Mouse (Mus musculus): ENCODE data around the gene Mn1.

Gene Mn1

DNA sequence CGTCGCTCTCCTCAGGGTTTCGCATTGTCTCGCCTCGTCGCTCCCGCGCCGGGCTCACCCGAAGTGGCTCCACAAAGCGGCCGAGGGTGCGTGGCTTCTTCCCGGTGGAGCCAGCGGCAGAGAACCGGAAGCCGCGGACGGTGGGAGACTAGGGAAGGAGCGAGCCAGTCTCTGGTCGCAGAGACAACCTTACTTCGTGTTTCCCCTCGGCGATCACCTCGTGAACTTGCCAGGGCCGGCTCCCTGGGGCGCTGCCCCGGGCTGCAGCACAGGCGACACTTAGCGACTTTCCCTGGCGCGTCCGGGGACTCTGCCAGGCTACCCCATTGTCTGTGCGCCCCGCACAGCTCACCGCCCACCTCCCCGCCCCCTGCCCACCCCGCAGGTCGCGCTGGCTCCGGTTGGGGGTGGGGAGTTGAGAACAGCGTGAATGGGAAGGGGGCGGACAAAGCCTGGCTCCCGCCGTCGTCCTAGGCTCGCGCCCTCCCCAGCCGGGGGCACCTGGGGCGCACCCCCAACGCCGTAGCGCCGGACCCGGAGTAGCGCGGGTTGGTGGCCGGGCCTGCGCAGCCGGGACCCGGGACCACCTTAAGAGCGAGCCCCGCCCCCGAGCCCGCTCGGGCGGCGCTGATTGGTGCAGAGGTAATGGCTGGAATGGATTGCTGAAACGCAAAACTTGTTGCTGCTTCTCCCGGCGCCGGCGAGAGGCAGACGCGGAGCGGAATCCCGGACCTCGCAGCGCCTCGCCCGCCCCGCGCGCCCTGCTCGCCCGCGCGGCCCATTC lies at the start of gene Mn1:
Gene Mn1 (plus strand): TSS at position 772 of the 784 bp plus-strand sequence.
- no peak for DNase-seq (ENCODE audit: low read depth, low spot score)

- no peak for DNase-seq (ENCODE audit: low read depth, low spot score)
These were observed 49.1 kb upstream of the Mn1 start for GRCm38 (mm10) chr5:111367937-111368517.

DNA sequence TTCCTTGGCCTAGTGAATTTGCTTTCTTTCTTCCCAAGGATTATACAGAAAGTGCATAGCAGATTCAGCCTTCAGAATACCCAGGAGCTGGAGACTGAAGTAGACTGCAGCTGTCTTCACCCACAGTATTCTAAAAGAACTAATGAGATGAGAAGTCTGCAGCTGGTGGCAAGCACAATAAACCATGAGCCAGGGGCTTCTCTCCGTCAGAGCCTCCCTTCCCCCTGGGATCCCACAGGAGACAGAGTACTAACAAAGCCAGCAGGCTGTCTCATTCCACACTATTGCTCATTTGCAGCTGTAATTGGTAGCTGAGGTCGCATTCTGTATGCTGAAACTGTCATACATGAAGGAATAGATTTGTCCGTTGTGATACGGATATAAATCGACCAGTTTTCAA lies 48.6 kb upstream of the Mn1 start:
- no peak for DNase-seq (ENCODE audit: low read depth, low spot score)

- DNase-seq (ENCODE audit: low read depth, low spot score), result no peak
These were observed 41.5 kb upstream of the Mn1 start for GRCm38 (mm10) chr5:111375616-111376015.

- DNase-seq (ENCODE audit: low read depth, low spot score), result no peak
These were observed 40.7 kb upstream of the Mn1 start for GRCm38 (mm10) chr5:111376276-111377020.

DNA sequence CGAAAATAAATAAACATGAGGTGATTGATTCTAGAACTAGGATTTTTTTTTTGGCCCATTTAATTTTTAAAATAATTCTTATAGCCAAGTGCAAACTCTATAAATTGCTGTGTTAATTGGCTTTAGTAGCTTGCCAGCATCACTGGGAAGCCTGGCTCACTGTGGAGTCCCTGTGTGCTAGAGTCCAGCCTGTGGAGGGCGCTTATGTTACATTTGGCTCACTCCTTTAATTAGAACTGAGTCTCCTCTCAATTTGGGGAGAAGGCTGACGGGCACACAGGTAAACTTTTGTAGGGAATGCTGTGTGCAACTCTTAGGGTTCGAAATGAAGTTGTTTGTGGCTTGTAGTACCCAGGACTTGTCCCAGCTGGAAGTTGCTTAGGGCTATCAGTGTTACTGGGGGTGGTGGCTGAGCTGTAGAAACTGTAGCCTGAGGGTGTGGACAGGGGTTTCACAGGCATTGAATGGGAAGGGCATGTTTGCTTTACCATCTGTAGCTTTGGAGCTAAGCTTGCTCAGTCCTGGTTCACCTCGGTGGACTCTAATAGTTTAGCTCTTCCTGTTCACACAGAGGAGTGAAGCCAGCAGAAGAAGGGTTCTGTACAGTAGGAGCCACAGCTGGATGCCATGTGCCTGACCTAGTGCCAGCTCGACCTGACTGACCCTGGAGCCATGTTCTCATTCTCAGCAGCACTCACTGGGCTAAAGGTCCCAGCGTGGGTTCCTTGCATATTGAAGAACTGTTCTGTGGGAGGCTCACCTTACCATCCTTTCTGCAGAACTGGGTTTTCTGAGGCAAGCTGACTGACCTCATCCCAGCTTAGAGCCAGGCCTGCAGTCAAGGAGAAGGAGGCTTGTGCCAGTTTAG lies 38.8 kb upstream of the Mn1 start:
- no peak for DNase-seq (ENCODE audit: low read depth, low spot score)

DNA sequence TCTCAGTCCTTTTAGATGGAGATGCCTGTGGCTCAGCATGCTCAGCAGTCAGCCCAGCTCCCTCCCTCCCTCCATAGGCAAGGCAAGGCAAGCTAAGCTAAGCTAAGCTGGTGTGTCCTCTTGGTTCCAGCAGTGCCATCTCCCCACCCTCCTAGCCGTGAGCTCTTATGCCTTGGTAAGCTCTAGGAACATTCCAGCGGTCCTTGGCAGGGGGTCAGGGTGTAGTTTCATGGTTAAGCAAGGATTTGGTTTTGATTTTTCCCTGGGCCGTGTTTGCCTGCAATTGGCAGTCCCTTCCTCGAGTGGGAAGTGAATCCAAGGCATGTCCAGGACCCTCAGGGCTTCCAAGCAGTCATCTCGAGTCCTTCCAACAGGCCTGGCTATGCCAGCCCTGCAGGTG lies 33.8 kb upstream of the Mn1 start:
- DNase-seq (ENCODE audit: low read depth, low spot score), result no peak

DNA sequence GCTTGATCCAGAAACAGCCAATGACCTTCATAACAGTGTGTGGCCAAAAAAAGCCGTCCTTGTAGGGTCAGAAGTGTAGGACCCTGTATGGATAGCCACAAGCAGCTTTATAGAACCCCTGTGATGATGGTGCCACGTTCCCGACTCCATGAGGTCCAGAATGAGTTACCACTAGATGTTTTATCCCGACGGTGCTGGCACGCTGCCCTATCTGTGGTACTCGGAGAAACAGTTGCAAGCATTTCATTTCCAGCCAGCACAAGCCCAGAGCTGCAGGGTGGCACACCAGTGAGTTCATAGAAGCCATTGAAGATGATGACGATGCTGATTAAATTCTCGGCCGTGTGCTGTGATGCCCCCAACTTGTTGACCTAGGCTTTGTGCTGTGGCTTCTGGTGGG lies 26.3 kb upstream of the Mn1 start:
- DNase-seq (ENCODE audit: low read depth, low spot score), result no peak

DNA sequence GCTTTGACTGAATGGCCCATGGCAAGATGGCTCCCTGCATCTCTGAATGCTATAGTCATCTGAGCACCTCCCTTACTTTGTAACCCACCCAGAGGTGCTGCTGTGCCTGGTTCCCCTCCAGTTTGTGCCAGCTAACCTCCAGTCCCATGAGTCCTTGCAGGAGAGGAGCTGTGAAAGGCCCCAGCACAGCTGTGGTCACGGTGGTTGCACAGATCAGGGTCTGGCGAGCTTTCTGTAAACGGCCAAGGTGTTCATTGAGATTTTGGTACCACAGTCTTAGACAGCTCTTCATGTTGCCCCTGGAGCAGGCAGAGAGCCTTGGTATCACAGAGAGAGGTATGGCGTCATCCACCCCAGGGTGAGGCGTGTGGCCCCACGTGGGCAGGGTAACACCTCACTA lies 25.7 kb upstream of the Mn1 start:
- DNase-seq (ENCODE audit: low read depth, low spot score), result peak; percentile 85

- DNase-seq (ENCODE audit: low read depth, low spot score), result no peak
These were observed 23.6 kb upstream of the Mn1 start for GRCm38 (mm10) chr5:111393346-111394197.

DNA sequence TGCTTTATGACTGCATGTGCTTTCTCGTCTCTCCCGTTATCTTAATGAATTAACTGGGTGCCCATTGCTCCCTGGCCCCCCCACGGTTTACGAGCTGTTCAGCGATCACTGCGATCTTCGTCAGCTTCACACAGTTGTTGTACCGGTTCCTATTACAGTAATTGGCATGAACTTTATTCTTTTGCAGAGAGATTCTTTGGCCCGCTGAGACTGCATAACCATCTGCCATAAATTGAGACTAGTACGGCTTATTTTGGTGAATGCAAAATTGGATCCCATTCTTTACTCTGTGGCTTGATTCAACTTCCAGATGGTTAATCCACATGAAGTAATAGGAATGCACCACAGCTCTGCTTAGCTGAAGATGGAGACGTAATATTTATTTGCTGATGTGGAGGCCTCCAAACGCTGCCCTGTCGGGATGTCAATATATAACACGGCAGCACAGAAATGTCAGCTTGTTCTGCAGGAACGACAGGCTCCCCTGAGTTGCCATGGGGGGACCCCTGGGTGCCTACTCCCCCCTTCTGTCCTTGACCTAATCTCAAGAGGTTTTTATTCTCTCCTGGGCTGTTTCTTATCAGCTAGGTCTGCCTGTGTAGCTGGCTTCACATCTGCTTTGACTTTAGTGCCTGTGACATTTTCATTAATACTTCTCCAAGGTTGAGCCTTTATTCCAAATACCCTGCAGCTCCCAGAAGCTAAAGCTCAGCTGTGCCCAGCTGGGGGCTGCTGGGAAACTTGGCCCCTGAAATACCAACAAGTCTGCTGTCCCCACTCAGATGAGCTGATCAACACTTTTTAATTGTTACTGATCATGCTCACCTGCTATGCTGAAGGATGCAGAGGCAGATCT lies 22.7 kb upstream of the Mn1 start:
- DNase-seq (ENCODE audit: low read depth, low spot score), result no peak

- DNase-seq (ENCODE audit: low read depth, low spot score), result no peak
These were observed 21.4 kb upstream of the Mn1 start for GRCm38 (mm10) chr5:111395771-111396170.

DNA sequence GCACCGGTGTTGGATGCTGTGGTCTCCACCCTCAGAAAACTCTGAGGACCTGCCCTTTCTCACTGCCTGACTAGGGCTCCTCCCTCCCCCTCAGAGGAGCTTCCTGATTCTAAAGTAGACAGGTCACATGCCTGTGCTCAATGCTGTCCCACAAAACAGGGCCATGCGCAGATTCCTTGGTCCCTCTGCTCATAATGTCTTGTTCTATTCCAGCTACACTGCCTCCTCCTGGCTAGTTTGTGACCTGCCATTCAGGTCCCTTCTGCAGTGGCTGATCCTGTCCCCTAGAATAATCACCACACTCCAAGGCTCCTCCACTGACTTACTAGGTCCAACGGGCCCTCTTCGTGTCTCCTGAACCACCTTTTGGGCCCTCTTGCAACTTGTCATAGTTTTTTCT lies 21.0 kb upstream of the Mn1 start:
- DNase-seq (ENCODE audit: low read depth, low spot score), result no peak

- no peak for DNase-seq (ENCODE audit: low read depth, low spot score)
These were observed 18.7 kb upstream of the Mn1 start for GRCm38 (mm10) chr5:111398471-111398870.

GRCm38 (mm10) chr5:111399271-111399670 lies 17.9 kb upstream of the Mn1 start:
- no peak for DNase-seq (ENCODE audit: low read depth, low spot score)

GRCm38 (mm10) chr5:111401879-111402650 lies 15.1 kb upstream of the Mn1 start:
- DNase-seq (ENCODE audit: low read depth, low spot score), result no peak

DNA sequence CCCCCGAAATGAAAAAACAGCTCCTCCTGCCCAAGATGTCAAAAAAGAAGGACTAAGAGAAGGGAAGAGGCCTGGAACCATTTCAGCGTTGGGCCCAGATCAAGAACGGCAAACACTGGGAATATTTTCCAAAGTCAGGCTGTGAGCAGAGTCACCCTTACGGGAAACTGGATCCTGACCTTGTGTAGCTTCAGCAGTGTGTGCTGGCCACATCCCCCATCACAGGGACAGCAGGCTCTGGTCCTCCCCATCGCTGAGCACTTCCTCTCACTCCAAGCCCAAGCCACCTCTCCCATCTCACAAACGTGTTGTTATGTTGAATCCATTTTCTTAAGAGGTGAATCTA lies 14.5 kb upstream of the Mn1 start:
- DNase-seq (ENCODE audit: low read depth, low spot score), result no peak

DNA sequence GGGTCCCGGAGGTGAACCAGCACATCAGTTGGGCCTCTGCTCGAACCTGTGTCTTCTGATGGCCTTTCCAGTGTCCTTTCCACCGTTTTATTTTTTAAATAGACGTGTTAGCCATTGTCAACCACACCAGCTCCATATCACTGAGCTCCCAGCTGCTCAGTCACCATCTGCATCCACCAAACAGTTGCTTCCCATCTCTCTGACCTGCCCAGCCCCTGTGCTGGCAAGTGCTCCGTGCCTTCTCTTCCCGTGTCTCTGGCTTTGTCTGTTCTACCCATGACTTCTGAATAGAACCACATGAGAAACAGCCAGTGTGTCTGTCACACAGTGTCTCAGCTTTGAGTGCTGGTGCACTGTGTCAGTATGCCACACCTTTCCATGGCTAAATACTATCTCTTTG lies 12.4 kb upstream of the Mn1 start:
- no peak for DNase-seq (ENCODE audit: low read depth, low spot score)

DNA sequence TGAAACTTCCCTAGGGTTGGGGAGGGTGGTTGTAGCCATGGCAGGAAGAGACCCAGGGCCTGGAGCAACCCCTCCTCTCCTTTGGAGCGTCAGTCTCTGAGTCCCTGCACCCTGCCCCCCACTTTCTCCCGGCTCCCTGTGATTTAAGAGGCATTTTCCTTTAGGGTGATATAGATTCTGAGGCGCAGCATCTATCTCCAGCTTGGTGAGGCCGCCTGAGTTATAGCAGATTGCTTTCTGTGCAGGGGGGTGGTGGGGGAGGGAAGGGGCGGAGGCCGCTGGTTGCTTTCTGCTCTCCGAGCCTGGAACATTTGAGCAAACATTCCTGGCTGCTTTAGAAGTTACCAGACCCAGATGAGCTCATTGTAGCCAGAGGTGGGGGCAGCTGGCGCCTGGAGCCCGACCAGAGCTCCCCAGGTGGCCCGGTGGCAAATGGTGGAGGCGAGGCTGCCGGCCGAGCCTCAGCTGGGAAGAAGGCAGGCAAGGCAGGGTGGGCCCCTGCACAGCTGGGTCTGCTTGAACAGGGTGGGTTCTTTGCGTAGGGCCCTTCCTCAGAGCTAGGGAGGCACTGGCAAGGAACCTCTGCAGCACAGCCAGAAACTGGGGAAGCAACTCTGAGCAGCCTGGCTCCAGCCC lies 8.6 kb upstream of the Mn1 start:
- DNase-seq (ENCODE audit: low read depth, low spot score), result no peak

Data from A20 (cell line).